Mouse (Mus musculus) ovary, postnatal 36 days (tissue): ENCODE measurements around the gene Glp1r.

Experiments
- DNase-seq: peaks from one replicate; pipeline ENCODE4 v3.0.0; 2022; ENCODE audit warnings: low spot score, mixed read lengths

Glp1r gene

DNA sequence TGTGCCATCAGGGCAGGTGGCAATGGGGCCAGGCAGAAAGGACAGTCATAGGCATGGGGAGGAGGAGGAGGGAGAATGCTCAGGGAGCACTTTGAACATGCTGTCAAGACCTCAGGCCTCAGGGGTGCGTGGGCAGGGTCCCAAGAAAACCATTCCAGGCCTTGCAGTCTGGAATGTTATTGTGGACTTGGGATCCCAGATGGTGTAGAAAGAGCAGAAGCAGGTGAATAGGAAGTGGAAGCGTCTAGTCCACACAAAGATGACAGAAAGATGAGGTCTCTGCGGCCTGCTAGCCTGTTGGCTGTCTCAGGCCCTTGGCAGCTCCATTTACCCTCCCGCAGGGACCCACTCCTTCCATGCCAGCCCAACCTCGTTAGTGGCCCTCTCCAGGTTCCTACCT, 10.9 kb downstream of the Glp1r start:
- DNase-seq: no peak

DNA sequence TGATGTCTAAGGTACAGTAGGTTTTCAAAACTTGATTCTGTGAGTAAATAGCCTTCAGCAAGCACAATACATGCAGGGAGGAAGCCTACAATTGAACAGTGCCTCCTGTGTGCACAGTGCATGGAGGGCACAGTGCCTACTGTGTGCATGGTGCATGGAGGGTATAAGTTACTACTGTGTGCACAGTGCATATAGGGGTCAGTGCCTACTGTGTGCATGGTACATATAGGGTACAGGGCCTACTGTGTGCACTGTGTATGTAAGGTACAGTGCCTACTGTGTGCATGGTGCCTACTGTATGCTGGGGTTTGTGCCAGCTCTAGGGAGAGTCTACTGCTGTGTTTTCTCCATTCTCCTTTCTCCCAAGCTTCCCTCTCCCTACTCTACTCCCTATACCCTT, 12.6 kb downstream of the Glp1r start:
- no peak for DNase-seq

DNA sequence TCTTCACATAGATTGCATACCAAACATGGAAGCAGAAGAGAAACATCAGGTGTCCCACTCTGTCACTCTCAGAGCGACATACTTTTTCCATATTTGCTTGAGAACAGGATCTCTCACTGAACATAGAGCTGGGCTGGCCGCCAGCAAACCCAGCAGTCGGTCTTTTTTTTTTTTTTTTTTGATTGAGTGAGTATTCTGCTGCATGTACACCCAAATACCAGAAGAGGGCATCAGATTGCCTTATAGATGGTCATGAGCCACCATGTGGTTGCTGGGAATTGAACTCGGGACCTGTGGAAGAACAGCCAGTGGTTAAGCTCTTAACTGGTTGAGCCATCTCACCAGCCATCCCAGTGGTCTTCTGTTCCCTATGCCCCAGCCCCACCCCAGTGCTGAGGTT, 21.9 kb downstream of the Glp1r start:
- no peak for DNase-seq

DNA sequence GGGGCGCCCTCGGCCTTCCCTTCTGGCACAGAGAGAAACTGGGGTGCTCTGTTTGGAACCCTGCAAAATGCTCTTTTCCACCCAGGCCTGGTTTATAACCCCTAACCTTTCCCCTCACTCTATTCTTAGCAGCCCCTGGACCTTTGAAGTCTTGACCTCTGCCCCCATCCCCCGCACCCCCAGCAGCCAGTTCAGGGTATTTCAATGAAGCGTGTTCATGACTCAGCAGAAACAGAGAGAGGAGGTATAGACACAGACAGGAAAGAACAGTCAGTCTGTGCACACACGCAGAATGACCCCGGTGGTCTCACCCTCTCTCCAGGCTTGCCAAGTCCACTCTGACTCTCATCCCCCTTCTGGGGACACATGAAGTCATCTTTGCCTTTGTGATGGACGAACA, 29.2 kb downstream of the Glp1r start:
- DNase-seq: no peak

DNA sequence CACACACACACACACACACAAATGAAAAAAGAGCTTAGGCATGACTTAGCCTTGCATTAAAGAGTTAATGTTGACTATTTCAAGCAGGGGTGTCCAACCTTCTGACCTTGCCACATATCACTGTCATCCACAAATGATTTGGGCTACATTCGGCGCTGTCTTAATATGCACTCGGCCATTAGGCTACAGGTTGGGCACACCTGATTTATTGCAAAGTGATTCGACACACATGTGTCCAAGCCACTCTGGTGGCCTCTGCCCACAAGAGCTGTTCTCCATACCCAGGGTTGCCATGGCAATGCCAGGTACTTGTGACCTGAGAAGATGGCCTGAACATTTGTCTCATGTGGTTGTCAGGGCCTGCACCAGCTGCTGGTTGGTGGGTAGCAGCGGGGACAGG, 31.2 kb downstream of the Glp1r start:
- no peak for DNase-seq

DNA sequence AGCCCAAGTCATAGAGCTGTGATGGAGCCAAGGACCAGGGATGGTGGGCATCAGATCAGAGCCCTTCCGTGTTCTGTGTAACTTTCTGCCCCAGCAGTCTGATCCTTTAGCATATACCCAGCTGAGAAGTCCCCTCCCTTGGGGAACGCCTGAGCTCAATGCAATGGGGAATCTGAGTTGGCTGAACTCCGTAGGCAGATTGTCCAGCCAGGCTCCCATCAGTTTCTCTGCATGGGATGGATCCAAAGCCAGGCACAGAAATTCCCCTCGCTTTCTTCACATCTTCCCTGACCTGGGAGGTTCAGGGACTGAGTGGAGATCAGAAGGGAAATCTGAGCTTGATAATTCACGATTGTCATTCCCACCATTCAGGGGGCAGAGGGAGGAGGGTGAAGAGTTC, 33.7 kb downstream of the Glp1r start:
- DNase-seq: no peak

DNA sequence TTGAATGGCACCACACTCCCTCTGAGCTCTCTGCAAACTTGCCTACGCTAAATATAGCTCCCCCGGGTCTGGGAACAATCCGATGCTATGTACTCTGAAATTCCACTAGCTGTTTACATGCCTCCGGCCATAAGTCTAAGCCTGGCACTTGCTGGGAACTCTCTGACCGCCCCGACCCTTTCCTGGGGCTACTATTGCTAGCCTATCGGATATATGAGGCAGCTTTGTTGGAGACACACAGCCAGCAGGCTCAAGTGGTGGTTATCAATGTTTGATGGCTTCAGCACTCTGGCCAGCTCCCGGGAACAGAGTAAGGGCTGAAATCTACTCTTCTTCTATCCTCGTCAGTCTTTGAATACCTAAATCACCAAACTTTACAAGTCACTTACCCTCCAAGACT, 36.9 kb downstream of the Glp1r start:
- peak; percentile 10 for DNase-seq

DNA sequence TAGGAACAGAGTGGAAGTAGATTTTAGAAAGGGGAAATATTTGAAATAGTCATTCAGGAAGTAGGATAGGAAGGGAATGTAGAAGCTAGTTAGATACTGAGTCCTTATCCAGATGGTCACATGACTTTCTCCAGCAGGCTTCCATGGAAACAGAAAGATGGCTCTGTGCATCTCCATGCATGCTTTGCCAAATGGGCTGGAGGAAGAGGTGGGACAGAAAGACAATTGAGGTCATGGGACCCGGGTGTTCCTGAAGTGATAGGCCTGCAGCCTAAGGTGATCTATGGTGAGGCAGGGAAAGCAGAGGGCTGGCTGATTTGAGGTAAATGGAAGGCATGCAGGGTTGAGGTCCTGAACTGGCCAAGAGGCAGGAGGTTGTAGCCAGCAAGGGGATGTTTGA, 46.8 kb downstream of the Glp1r start:
- no peak for DNase-seq

DNA sequence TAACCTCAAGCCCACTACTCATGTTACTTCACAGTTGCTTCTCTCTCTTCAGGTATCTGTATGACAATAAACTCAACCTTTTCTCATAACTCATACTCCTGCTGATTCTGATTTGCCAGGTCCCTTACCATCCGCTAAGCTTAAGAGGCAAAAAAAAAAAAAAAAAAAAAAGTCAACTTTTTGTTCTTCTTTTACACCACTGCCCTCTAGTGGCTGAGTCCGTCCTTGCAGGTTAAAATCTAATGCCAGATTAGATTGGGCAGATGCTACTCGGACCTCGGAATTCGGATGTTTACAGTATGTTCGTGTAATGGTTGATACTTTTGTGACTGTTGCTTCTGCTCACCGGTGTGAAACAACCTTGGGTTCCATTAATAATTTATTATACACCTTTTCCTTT, 49.2 kb downstream of the Glp1r start:
- DNase-seq: peak; percentile 30

DNA sequence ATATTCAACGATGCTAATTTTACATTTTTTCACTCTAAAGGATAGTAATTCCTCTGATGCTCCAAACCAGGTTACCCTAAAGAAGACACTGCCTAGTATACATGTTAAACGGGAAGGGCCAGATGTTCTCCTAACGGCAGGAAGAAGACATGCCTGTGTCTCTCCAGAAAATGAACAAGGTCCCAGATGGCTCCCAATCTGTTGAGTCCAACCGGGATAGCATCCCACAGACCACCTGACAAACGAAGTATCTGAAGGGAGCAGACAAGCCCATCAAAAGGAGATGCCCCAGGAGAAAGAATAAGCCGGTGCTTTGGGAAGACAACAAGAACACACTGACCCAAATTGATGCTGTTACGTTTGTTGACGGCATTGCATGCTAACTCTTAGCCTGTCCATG, 50.0 kb downstream of the Glp1r start:
- DNase-seq: no peak

DNA sequence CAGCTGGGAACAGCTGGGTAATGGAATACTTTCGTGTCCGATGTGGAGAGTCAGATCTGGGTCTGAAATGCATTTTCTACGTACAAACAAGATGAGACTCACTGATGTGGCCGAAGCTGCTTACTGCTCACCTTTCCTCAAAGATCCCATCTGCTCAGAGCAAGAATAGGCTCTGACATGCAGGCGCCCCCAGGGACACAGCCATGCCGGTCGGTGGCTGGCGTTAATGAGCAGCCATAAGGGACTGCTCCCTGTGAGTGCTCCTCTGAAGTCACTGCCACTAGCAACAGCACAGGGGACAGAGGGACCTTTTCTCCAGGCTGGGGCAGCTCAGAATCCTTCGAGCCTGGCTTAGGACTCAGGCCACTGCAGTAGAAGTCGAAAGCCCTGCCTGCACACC, 52.7 kb downstream of the Glp1r start, which contains the start of gene Umodl1:
Umodl1 (plus strand) TSS at position 301 of the 400 bp plus-strand sequence.
- no peak for DNase-seq

DNA sequence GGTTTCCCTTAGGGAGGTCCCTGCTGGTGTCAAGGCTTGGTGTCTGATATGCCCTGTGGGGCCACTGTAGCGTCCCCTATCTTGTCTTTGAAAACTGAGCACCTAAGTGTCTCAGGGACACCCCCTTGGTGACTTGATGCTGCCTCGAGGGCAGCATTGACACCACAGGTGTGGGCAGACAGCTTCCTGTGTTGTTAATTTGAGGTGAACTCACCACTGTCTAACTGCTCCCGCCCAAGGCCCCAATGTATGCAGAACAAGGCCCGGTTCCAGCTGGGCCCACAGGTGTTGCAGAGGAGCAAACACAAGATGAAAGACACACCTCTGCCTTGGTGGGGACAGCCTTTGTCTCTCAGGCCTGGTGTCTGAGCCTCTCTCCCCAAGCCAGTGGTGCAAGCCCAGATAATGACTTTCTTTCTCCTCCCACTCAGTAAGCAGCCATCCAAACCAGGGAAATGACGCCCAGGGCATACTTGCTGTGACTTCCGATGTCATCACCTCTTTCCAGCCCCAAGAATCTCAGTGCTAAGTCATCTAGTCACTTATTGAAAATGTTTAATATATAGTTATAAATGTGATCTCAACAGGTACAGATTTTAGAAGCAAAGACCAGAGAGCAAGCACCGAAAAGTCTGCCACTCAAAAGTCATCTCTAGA, 60.4 kb downstream of the Glp1r start:
- DNase-seq: no peak

DNA sequence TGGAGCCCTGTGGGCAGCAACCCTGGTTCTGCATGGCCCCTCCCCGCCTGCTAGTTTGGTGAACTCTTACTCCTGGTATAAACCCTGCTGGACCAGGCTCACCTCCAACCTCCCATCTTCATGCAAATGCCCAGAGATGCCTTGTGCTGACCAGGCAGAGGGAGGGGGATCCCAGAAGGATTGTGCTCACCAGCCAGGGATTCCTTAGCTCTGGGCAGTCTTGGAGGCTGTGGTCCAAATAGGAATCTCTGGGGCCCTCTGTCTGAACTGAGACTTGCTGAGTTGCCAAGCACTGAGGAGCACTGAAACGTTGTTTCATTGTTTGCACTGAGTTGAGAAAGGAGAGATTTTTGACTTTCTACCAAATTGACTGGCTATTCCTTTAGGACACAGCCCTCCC, 61.3 kb downstream of the Glp1r start:
- no peak for DNase-seq

DNA sequence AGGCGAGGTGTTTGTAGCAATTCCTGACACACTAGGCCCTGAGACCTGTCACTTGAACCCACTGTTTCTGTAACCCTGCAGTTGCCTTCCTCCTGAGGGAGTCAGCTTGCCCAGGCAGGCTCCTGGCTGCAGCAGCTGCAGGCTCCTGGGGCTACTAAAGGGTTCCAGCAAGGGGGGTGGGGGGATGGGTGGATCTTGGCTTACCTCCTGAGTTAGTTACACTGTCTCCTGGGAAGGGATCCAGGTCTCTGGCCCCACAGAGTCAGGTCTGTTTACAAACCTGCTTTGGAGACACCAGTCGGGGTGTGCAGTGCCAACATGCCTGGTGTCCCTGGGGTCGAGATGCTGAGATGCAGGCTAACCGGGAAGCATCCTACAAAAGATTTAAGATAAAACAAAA, 68.4 kb downstream of the Glp1r start:
- DNase-seq: no peak

DNA sequence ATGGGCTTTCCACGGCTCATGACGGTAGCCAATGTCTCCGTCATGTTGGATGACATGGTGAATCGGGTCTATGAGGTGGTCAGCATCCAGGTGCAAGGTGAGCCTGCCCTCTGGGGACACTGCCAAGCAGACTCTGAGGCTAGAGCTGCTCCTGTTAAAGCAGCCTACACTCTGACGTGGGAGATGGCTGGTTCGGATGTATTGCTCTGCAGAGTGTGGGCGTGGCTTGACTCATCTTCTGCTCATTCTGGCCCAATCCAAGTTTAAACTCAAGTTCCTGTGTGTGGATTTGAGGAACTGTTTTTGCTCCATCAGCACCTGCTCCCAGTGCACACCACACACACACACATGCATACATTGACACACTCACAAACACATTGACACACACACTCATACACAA, 70.3 kb downstream of the Glp1r start:
- DNase-seq: no peak

DNA sequence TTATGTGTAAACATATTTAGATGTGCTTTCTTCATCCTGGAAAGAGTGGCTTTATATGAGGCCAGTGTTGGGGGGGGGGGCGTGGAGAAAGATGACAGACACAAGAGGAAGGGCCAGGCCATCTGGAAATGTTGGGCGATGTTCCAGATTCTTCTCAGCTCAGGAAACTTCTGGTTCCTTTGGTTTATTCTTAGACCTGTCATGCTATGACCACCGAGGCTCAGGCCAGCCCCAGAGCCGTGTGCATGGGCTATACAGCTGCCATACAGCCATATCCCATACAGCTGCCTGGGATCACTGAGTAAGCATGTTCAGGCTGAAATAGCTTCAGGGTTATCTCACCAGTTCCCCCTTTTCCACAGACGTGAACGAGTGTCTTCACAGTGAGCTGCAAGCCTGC, 71.7 kb downstream of the Glp1r start:
- DNase-seq: no peak

DNA sequence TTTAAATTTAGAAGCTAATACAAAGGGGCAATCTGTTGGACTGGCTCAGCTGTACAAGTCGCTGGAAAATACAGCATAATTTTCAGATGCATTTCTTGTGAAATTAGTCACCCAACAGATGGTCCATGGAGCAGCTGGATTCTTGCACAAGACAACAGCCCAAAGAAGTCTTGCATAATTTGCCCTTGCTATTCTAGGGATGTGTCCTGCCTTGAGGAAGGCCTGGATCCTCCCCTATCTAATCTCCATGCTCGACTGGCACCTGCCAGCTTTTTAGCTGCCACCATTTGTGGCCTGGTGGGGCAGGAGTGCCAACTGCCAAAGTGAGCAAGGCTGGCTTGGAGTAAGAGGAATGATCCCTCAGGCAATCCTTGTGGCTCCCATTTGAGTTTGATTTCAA, 75.7 kb downstream of the Glp1r start:
- DNase-seq: no peak

DNA sequence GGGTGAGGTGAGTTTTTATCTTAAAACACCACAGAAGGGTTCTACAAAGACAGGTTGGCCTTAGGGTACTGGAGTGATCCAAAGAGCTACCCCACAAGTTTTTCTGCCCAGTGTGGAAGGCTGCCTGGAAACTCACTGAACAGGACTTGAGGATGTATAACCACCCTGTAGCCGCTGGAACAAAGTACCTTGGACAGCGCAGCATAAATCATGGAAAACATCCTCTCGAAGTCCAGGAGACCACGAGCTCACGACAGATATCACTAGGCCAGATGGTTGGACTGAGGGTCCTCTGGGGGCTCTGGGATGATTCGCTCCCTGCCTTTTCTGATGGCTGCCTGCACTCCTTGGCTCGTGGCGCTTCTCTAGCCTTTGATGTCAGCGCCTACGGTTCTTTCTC, 76.9 kb downstream of the Glp1r start:
- no peak for DNase-seq

DNA sequence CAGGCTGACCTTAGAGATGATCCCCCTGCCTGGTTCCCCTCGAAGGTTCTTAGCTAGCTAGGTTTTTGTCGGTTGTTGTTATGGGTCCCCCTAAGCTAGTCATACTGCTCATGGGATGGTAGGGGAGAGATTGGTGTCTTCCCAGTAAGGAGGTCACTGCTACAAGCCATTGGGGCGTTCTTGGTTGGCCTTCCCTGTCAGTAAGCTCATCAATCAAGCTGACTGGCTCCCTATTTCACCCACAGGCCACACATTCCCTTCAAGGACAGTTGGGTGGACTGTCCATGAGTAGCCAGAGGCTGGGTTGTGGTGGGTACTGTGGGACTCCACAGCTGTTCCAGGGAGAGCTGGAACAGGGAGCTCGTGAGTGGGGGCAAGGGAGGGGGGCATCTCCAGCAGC, 81.9 kb downstream of the Glp1r start:
- no peak for DNase-seq

DNA sequence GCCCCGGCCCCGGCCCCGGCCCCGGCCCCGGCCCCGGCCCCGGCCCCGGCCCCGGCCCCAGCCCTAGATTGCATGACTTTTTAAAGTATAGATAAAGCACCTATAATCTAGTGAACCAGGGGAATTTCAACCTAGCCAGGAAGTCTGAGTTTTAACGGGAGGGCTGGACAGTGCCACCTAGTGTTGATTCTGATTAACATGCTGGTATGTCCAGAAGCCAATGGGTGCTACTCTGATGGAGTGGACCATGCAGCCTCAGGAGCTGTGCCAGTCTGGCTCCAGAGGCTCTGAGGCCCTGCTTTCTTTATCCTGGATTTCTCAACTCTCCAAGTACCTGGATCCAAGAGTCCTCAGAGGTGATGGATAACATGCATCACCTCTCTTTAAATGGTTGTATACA, 88.6 kb downstream of the Glp1r start:
- DNase-seq: no peak
